In the genomic region with DNA sequence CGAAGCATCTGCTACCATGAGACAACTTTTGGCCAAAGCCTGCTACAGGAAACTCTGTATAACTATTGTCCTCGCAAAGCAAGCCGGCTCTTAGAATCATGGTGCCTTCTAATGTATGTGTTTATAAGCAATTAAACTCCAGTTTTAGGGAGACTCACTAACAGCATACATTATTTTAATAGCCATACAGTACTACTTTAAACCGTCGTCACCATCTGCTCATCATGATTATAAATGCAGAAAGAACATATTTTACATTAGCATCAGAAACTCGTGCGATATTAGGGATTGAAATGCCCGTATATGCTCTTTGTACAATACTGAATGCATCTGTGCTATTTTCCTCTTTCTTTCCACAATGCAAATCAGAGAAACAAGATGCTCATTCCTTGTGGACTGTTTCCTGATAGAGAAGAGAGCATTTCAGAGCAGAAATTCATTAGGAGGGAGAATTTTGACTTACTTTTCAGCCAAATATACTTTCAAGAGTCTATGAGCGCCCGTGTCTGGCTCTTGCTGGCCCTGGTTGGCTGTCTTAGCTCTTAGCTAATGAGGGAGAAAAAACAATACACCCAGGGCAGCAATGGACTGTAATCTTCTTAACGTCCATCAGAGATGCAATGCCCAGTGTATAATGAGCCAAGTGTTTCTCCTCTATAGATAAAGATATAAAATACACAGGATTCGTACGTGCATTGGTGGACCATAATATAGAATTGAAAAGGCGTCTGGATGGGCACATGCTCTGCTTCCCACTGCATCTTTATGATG, we compare ENCODE assay signal across 22 mouse cellular contexts.
DNase-seq lines count a peak whose midpoint lies in the region; ATAC-seq and TF ChIP-seq lines count a peak whose summit lies in the region.
"Had no signal": no experiment of that assay in that cellular context is flagged by ENCODE, and none has a peak within 500 bp of the region (broad histone marks: within the 10 kb centered on the region; RNA-seq: fewer than 3 reads in every experiment).

No protein-coding gene starts in this region.

- peaks cover 31% of the 10 kb centered on the region for H3K4me1 ChIP-seq in embryonic facial prominence, embryonic 13.5 days
- H3K4me1 ChIP-seq in embryonic facial prominence, embryonic 10.5 days = peaks cover 9% of the 10 kb centered on the region; the same call in 1 of the 2 replicates
- no peaks in the 10 kb centered on the region for H3K4me1 ChIP-seq in heart, embryonic 11.5 days (ENCODE audit: control insufficient read depth, insufficient read depth, low read length)
- H3K4me1 ChIP-seq: heart, embryonic 12.5 days had no signal

- H3K27ac ChIP-seq in embryonic facial prominence, embryonic 13.5 days = peak overlapping the region; percentile 90; the same call in 1 of the 2 replicates
- H3K27ac ChIP-seq in embryonic facial prominence, embryonic 10.5 days (replicated peaks) = no peak overlapping the region
- H3K27ac ChIP-seq in layer of hippocampus, adult 2 months = peak overlapping the region; percentile 41; the same call in 1 of the 2 replicates
- H3K27ac ChIP-seq in heart, embryonic 11.5 days (ENCODE audit: low read depth, low read length) = no peak overlapping the region
- H3K27ac ChIP-seq: midbrain, embryonic 10.5 days; neural tube, embryonic 15.5 days had no signal

- no peaks in the 10 kb centered on the region for H3K27me3 ChIP-seq in embryonic facial prominence, embryonic 13.5 days
- 0 out of 2 replicates have a peak, but pooled peaks cover 4% of the 10 kb centered on the region for H3K27me3 ChIP-seq in embryonic facial prominence, embryonic 10.5 days (replicated peaks; ENCODE audit: low read depth, poor library complexity, severe bottlenecking)
- H3K27me3 ChIP-seq in heart, embryonic 11.5 days (ENCODE audit: control insufficient read depth, insufficient read depth, low read length) = no peaks in the 10 kb centered on the region
- H3K27me3 ChIP-seq: neural tube, embryonic 15.5 days had no signal

- WGBS in embryonic facial prominence, embryonic 13.5 days = 81% methylated on average over 14 of the region's 14 CpGs
- WGBS in embryonic facial prominence, embryonic 10.5 days = 86% methylated on average over 14 of the region's 14 CpGs
- 84% methylated on average over 14 of the region's 14 CpGs for WGBS in heart, embryonic 11.5 days (ENCODE audit: insufficient replicate concordance)

- H3K9ac ChIP-seq in embryonic facial prominence, embryonic 13.5 days = no peak overlapping the region
- H3K9ac ChIP-seq in heart, embryonic 11.5 days (ENCODE audit: low read depth, low read length) = no peak overlapping the region
- H3K9ac ChIP-seq: heart, embryonic 12.5 days; neural tube, embryonic 15.5 days had no signal

- ATAC-seq in embryonic facial prominence, embryonic 13.5 days (ENCODE audit: insufficient number of reproducible peaks, insufficient read depth, low FRiP score, low TSS enrichment, low read depth) = no peak
- ATAC-seq in heart, embryonic 11.5 days (replicated peaks; ENCODE audit: insufficient number of reproducible peaks, low FRiP score, low TSS enrichment) = no peak
- ATAC-seq: inflammation-experienced regulatory T-cells, adult 6 months had no signal

- no peak overlapping the region for H3K4me2 ChIP-seq in embryonic facial prominence, embryonic 13.5 days
- no peak overlapping the region for H3K4me2 ChIP-seq in heart, embryonic 11.5 days
- H3K4me2 ChIP-seq: heart, embryonic 12.5 days had no signal

- no peak overlapping the region for H3K4me3 ChIP-seq in embryonic facial prominence, embryonic 13.5 days
- H3K4me3 ChIP-seq in embryonic facial prominence, embryonic 10.5 days = no peak overlapping the region
- H3K4me3 ChIP-seq in layer of hippocampus, adult 2 months = peak overlapping the region; percentile 33; the same call in 1 of the 2 replicates
- no peak overlapping the region for H3K4me3 ChIP-seq in heart, embryonic 11.5 days (ENCODE audit: low read depth, low read length)
- H3K4me3 ChIP-seq: heart, embryonic 12.5 days; midbrain, embryonic 10.5 days; neural tube, embryonic 15.5 days had no signal

- H3K36me3 ChIP-seq in embryonic facial prominence, embryonic 13.5 days = no peaks in the 10 kb centered on the region
- no peaks in the 10 kb centered on the region for H3K36me3 ChIP-seq in embryonic facial prominence, embryonic 10.5 days (replicated peaks)
- no peaks in the 10 kb centered on the region for H3K36me3 ChIP-seq in heart, embryonic 11.5 days (ENCODE audit: control insufficient read depth, insufficient read depth, low read length)
- H3K36me3 ChIP-seq: heart, embryonic 12.5 days; midbrain, embryonic 10.5 days; neural tube, embryonic 15.5 days had no signal

- H3K9me3 ChIP-seq in embryonic facial prominence, embryonic 13.5 days = 0 out of 2 replicates have a peak, but pooled peaks cover 3% of the 10 kb centered on the region
- H3K9me3 ChIP-seq in embryonic facial prominence, embryonic 10.5 days = 0 out of 2 replicates have a peak, but pooled peaks cover 7% of the 10 kb centered on the region
- no peaks in the 10 kb centered on the region for H3K9me3 ChIP-seq in heart, embryonic 11.5 days (replicated peaks; ENCODE audit: control insufficient read depth, low read length)
- H3K9me3 ChIP-seq: heart, embryonic 12.5 days; neural tube, embryonic 15.5 days had no signal

- no peak for DNase-seq in embryonic facial prominence, embryonic 10.5 days (ENCODE audit: low spot score)
- no peak for DNase-seq in layer of hippocampus, adult 2 months (ENCODE audit: low spot score in 2 of 2)
- no peak for DNase-seq in layer of hippocampus, postnatal 10 days (ENCODE audit: low spot score in 2 of 2)
- DNase-seq in retina, postnatal 1 day = peak; percentile 51
- DNase-seq in retina, embryonic 14.5 days (ENCODE audit: low spot score) = no peak
- DNase-seq: adrenal gland, postnatal 14 days; cerebellum, adult 8-10 months; cerebellum, postnatal 36 days; embryo, embryonic 11 days; gastrocnemius, postnatal 14 days; heart, adult 11 months; heart, postnatal 10 days; kidney, adult 8-10 months; kidney, postnatal 10 days; right cerebral cortex, postnatal 14 days; thymus, postnatal 14 days had no signal

- no peak for TF ChIP-seq CTCF in layer of hippocampus, adult 2 months (conservative IDR thresholded peaks at IDR 0.05)

Comparison
In these comparisons a context has a peak if more than half of its experiments do, and no peak if none do; other contexts are left out.
1. H3K27ac ChIP-seq: peak in embryonic facial prominence, embryonic 13.5 days (single experiment) and layer of hippocampus, adult 2 months (single experiment); none in embryonic facial prominence, embryonic 10.5 days (single experiment) and heart, embryonic 11.5 days (single experiment).